Mouse (Mus musculus): ENCODE data around the gene Vmn1r199. TPM values are rescaled to one million over a fixed set of nuclear protein-coding genes. Genes with fewer than 3 reads are reported as not detected.
"Not testable (repeated sequence)": the region's sequence is repeated elsewhere in the genome, so short reads cannot be mapped to it uniquely, and the experiment has no call there.

The Vmn1r199 gene
- polyA plus RNA-seq (2016; fragmentation: Nextera tagmentation; extraction: Ambion mirVana), result not detected in 2 replicates

DNA sequence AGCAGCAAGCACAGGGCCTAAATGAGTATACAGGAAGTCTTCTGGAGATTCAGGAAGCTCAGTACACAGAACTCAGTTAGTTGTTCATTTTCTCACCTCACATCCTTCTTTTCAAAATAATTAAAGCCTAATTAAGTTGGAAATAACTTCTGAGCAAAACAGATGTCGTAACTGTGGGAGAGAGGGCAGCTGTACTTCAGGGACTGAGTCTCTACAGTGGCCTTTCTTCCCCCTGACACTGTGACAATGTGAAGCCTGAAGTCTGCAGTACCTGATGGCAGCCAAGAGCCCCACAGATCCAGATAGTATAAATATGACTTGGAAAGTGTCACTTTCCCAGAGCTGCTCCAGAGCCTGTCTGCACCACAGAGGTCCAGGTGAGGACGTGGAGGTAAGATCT, at the start of gene Vmn1r199:
Vmn1r199 (plus strand) TSS at position 301 of the 400 bp plus-strand sequence.
- no peak for ATAC-seq (ENCODE audit: insufficient number of reproducible peaks, insufficient read depth, low FRiP score, low TSS enrichment)
- Histone ChIP-seq H3K9ac (no peak within 1 kb of the TSS), H3K9me3 (no peaks in the 10 kb centered on the region), H3K4me1 (no peaks in the 10 kb centered on the region), H3K4me2 (replicated peaks) (no peak within 1 kb of the TSS), H3K27ac (no peak within 1 kb of the TSS), H3K4me3 (no peak within 1 kb of the TSS), H3K36me3 (no peaks in the 10 kb centered on the region), H3K27me3 (no peaks in the 10 kb centered on the region)
- 71% methylated on average over 2 of the region's 2 CpGs for WGBS

GRCm38 (mm10) chr13:22333269-22333668, 46.3 kb upstream of the Vmn1r199 start:
- Histone ChIP-seq H3K4me3 (no peak overlapping the region), H3K9ac (no peak overlapping the region), H3K27ac (no peak overlapping the region), H3K4me2 (replicated peaks) (no peak overlapping the region), H3K9me3 (no peaks in the 10 kb centered on the region), H3K27me3 (no peaks in the 10 kb centered on the region), H3K36me3 (no peaks in the 10 kb centered on the region), H3K4me1 (no peaks in the 10 kb centered on the region)
- 71% methylated on average over 2 of the region's 2 CpGs for WGBS
- ATAC-seq (ENCODE audit: insufficient number of reproducible peaks, insufficient read depth, low FRiP score, low TSS enrichment), result no peak

GRCm38 (mm10) chr13:22335565-22335964, 44.1 kb upstream of the Vmn1r199 start:
- Histone ChIP-seq H3K27me3 (no peaks in the 10 kb centered on the region), H3K4me1 (no peaks in the 10 kb centered on the region), H3K4me3 (no peak overlapping the region), H3K9me3 (no peaks in the 10 kb centered on the region), H3K27ac (no peak overlapping the region), H3K4me2 (replicated peaks) (no peak overlapping the region), H3K9ac (no peak overlapping the region), H3K36me3 (no peaks in the 10 kb centered on the region)
- ATAC-seq (ENCODE audit: insufficient number of reproducible peaks, insufficient read depth, low FRiP score, low TSS enrichment), result no peak
- WGBS, result 89% methylated on average over 1 of the region's 1 CpGs

GRCm38 (mm10) chr13:22350064-22350463, 29.6 kb upstream of the Vmn1r199 start, which contains the start of gene Vmn1r198:
TSS of gene Vmn1r198 (plus strand) at chr13:22350364.
- WGBS, result 24% methylated on average over 1 of the region's 1 CpGs
- ATAC-seq (ENCODE audit: insufficient number of reproducible peaks, insufficient read depth, low FRiP score, low TSS enrichment), result no peak
- no peaks in the 10 kb centered on the region for H3K4me1 ChIP-seq

GRCm38 (mm10) chr13:22350813-22351212, 28.8 kb upstream of the Vmn1r199 start:
- WGBS, result 89% methylated on average over 1 of the region's 1 CpGs
- no peak for ATAC-seq (ENCODE audit: insufficient number of reproducible peaks, insufficient read depth, low FRiP score, low TSS enrichment)
- Histone ChIP-seq H3K4me3 (no peak overlapping the region), H3K4me2 (replicated peaks) (no peak overlapping the region), H3K9ac (no peak overlapping the region), H3K9me3 (no peaks in the 10 kb centered on the region), H3K4me1 (no peaks in the 10 kb centered on the region), H3K27me3 (no peaks in the 10 kb centered on the region), H3K27ac (no peak overlapping the region), H3K36me3 (no peaks in the 10 kb centered on the region)

More at GRCm38 (mm10) chr13:22350064-22350463, 29.6 kb upstream of the Vmn1r199 start, which contains the start of gene Vmn1r198:
- Histone ChIP-seq H3K27ac (no peak within 1 kb of the TSS), H3K27me3 (no peaks in the 10 kb centered on the region), H3K4me2 (replicated peaks) (no peak within 1 kb of the TSS), H3K9ac (no peak within 1 kb of the TSS), H3K4me3 (no peak within 1 kb of the TSS), H3K36me3 (no peaks in the 10 kb centered on the region), H3K9me3 (no peaks in the 10 kb centered on the region)

DNA sequence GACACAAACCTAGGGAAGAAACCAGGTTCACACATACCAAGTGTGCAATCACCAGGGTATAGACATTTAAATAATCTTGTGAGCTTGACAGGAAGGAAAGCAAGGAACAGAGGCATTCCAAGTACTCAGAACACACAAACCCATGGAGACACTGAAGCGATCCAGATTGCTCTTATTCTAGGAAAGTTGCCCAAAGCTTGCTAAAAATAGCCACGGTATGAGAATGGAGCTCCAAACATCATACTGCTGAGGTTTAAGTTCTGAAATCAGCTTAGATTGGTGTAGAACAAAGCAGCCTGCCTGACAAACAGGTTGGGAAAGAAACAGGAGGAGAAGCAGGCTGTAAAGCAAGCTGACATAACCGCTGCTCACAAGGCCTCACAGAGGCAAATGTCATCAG, 1.5 kb downstream of the Vmn1r199 start:
- 83% methylated on average over 3 of the region's 3 CpGs for WGBS
- not testable (repeated sequence) for ATAC-seq (ENCODE audit: insufficient number of reproducible peaks, insufficient read depth, low FRiP score, low TSS enrichment); H3K27me3 ChIP-seq; H3K9me3 ChIP-seq; H3K9ac ChIP-seq; H3K4me2 ChIP-seq (replicated peaks); H3K4me1 ChIP-seq; H3K27ac ChIP-seq; H3K36me3 ChIP-seq; H3K4me3 ChIP-seq

GRCm38 (mm10) chr13:22383401-22383800, 3.8 kb downstream of the Vmn1r199 start:
- no peak for ATAC-seq (ENCODE audit: insufficient number of reproducible peaks, insufficient read depth, low FRiP score, low TSS enrichment)
- WGBS, result 82% methylated on average over 3 of the region's 3 CpGs
- H3K9me3 ChIP-seq, result no peaks in the 10 kb centered on the region

DNA sequence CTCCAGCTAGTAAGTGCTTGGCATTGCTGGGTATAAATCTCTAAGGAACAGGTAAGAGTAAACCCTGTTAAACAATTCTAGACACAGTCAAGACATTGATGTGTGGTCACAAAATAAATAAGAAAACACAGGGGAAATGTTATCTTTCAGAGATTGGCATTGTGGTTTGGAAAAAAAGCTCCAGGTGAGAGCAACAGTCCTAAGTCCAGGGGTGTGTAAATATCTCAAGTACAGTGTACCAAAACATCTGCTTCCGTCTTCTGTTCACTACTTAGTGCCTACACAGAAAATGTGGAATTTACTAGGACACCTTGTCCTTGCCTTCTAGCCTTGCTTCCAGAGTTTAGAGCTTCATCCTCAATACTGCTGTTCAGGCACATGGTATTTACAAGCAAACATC, 7.4 kb downstream of the Vmn1r199 start:
- Histone ChIP-seq H3K4me1 (no peaks in the 10 kb centered on the region), H3K4me2 (replicated peaks) (no peak overlapping the region), H3K27me3 (no peaks in the 10 kb centered on the region), H3K27ac (no peak overlapping the region), H3K9ac (no peak overlapping the region), H3K36me3 (no peaks in the 10 kb centered on the region), H3K9me3 (no peaks in the 10 kb centered on the region), H3K4me3 (no peak overlapping the region)
- WGBS, result 79% methylated on average over 1 of the region's 1 CpGs
- ATAC-seq (ENCODE audit: insufficient number of reproducible peaks, insufficient read depth, low FRiP score, low TSS enrichment), result no peak

More at GRCm38 (mm10) chr13:22383401-22383800, 3.8 kb downstream of the Vmn1r199 start:
- Histone ChIP-seq H3K4me3 (no peak overlapping the region), H3K4me2 (replicated peaks) (no peak overlapping the region), H3K9ac (no peak overlapping the region), H3K4me1 (no peaks in the 10 kb centered on the region), H3K36me3 (no peaks in the 10 kb centered on the region), H3K27ac (no peak overlapping the region), H3K27me3 (no peaks in the 10 kb centered on the region)

DNA sequence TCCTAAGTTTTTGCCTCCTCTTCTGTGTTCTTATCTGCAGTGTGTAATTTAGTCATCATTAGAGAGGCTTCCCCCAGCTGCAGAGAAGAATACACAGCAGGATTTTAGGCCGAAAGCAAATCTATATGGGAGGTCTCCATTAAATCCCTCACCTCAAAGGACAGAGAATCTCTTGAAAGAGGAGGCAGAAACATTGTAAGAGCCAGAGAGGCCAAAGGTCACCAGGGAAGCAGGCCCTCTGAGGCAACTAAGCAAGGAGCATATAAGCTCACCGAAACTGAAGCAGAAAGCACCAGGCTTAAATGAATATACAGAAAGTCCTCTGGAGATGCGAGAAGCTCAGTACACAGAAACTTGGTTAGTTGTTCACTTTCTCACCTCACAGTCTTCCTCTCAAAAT, 10.5 kb downstream of the Vmn1r199 start, which contains the start of gene Vmn1r200:
Vmn1r200 (plus strand) TSS at position 301 of the 400 bp plus-strand sequence.
- ATAC-seq (ENCODE audit: insufficient number of reproducible peaks, insufficient read depth, low FRiP score, low TSS enrichment), result no peak
- Histone ChIP-seq H3K27ac (no peak within 1 kb of the TSS), H3K4me3 (no peak within 1 kb of the TSS), H3K9me3 (no peaks in the 10 kb centered on the region), H3K9ac (no peak within 1 kb of the TSS), H3K4me2 (replicated peaks) (no peak within 1 kb of the TSS), H3K36me3 (no peaks in the 10 kb centered on the region), H3K27me3 (no peaks in the 10 kb centered on the region), H3K4me1 (no peaks in the 10 kb centered on the region)
- WGBS, result 31% methylated on average over 3 of the region's 3 CpGs

GRCm38 (mm10) chr13:22402978-22403377, 23.4 kb downstream of the Vmn1r199 start:
- no peak overlapping the region for H3K9ac ChIP-seq
- no peaks in the 10 kb centered on the region for H3K36me3 ChIP-seq
- H3K27ac ChIP-seq, result no peak overlapping the region
- peaks cover 10% of the 10 kb centered on the region for H3K9me3 ChIP-seq
- no peaks in the 10 kb centered on the region for H3K27me3 ChIP-seq
- no peaks in the 10 kb centered on the region for H3K4me1 ChIP-seq
- ATAC-seq (ENCODE audit: insufficient number of reproducible peaks, insufficient read depth, low FRiP score, low TSS enrichment), result no peak
- no peak overlapping the region for H3K4me2 ChIP-seq (replicated peaks)
- no peak overlapping the region for H3K4me3 ChIP-seq
- WGBS, result 82% methylated on average over 1 of the region's 1 CpGs
